Mouse (Mus musculus) layer of hippocampus, postnatal 10 days (tissue): ENCODE results near the gene Mast4. TPM values are rescaled to one million over a fixed set of nuclear protein-coding genes. Genes with fewer than 3 reads are reported as not detected.

Experiments used
- DNase-seq, 2 experiments: peaks; one replicate each; pipeline ENCODE4 v3.0.0; 2021; ENCODE audit warnings: low spot score in 2 of 2
- total RNA-seq, 2 experiments: library from RNA; stranded (reverse); gene quantifications; 2 replicates each; pipeline ENCODE4 v1.2.3; 2021

The Mast4 gene
- total RNA-seq, 2 experiments from 2014 or later = 37.9 to 39.3 TPM

DNA sequence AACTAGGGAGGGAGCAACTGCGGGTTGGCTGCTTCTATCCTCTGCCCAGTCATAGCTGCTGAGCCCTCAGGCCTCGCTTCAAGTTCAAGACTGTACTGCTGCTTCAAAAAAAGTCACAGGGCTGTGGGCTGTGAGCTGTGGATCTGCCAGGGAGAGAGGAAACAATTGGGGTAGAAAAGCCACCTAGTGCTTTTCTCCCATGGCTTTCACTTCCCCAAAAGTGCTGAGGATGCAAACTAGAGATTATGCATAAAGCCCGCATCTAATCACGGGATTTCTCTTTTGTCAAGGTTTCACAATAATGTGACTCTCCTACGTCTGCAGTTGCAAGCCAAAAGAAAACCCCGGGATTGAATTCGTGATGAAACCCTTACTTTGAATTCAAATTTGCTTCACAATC, 268.9 kb downstream of the Mast4 start:
- DNase-seq = no peak

DNA sequence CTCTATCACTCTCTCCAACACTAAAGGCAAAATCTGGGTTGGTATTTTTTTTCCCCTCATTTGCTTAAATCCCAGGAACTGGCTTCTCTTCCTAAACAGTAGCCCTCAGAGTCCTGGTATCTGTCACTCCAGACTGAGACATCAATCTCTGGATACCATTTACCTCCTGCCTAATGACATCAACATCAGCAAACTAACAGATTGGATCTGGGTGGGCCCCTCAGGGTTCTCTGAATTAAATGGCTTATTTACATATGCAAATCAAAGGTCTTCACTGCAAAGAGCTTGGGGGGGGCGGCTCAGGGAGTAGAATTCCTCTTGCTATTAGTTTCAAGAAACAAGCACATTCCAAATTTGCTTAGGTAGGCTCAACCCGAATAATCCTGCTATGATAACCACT, 272.6 kb downstream of the Mast4 start:
- DNase-seq = no peak

DNA sequence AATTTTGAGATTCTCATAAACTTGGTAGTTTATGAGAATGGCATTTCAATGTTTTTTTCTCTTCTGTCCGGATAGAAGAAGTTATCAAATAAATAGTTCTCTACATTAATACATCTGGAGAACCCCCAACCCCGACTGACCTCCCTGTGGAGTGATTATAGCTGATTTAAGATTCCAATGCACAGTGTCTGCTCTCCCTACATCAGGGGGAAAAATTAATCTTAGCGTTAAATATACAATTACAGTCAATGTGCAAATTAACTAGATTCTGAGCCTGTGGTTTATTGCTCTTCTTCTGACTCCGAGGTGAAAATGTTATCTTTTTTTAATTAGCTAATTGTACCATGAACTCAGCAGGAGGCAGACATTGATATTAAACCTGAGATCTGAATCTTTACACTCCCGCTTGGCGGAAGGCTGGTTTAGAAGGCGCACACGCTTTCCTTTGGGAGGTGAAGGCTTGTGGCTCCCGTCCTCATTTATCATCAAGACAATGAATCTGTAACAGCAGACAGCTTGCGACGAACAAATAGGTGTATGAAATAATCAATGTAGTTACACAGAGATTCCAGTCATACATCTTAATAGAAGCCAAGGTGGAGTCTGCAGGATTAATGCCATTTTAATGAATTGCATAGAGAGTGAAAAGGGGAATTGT, 274.2 kb downstream of the Mast4 start:
- DNase-seq = no peak

DNA sequence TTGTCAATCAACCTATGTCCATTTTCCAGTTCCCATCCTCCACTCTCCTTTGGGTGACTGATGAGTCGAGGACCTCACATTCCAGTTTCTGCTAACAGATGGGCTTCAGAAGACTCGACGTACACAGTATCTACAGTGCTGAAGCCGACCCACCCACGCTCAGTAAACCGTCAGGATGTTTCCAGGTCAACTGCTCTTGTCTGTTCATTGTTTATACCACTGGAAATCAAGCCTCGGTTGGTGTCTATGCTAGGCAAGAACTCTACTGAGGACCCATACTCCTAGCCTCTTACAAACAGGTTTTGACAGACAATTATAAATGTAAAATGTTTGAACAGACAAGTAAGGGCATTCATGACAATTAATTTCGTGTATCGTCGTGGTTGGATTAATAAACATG, 277.8 kb downstream of the Mast4 start:
- no peak for DNase-seq

DNA sequence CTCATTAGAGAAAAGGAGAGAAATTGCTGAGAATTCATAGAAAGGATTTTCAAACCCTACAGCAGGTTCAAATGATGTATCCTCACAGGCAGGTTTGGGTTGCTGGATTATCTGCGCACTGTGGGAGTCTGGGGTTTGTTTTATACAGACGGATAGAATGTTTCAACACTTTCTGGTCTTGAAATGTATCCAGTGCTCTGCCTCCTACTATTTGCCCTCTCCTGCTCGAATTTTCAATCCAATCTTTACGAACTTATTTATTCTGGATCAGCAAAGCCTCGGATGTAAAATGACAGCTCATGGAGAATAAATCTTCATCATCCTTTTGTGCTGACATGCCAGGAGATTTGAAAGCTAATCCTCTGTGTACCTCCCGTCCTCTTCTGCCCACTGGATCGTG, 281.6 kb downstream of the Mast4 start:
- DNase-seq = no peak

DNA sequence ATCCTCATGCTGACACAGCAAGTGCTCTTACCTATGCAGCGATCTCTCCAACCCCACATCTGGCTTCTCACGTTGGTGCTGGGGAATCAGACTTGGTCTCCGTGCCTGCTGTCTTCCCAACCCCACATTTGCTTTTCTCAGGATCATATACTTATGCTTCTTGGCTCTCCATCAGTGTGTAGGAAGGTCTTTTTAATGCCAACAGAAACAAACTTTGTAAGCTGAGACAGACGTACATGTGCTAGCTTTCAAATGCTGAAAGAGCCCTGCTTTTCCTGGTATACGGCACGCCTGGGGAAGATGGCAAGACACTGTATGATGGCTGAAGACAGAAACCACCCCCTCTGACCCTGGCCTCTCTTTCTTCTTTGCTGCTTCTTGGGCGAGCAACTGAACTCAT, 285.3 kb downstream of the Mast4 start:
- DNase-seq = no peak

DNA sequence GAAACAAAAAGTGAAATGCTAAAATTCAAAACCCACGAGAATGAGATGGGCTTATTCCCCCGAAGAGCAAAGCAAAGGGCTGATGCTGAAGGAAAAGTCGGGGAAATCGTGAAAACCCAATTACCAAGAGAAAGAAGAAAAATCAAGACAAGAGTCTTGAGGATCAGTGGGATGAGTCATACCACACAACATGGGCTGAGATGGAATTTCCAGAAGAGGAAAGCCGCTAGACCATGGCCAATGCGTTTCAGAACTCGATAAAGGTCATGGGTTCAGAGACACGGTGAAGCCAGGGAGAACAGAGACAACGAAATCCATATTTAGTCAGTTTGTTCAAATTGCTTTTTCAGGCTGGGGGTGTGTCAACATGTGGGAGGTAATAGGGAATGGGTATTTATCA, 290.6 kb downstream of the Mast4 start:
- no peak for DNase-seq

DNA sequence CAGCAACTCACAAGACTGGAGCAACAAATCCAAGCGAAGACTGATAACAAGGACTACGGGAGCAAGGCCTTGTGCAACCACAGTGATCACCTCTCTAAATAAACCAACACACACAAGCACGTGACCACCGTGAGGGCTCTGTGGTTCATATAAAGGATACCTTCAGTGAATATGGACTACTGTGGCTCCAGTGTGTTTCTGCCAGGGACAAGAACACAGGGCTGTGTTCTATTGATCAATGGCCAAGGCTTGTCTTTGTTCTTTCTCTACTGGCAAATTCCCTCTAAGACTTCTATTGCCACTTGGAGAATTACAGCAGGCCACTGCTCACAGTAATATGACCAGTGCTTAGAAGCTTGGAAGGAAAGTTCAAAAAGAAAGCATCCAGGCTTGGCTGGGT, 291.3 kb downstream of the Mast4 start:
- no peak for DNase-seq

DNA sequence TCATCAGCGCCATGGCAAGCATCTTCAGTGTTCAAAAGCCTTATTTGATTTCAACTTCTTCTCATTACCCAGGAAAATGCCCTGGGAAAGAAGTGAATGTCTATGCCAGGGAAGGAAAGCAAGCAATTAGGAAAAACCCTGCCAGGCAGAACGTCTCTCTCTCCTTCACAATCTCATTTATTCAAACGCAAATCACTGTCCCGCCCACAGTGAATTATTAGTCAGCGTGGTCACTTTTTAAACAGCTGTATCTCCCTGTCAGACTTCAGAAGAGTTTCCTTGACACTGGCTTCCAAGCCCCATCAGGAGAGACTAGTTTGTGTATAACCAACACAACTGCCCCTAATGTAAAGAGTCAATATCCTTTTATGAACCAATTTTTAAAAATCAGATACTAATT, 296.8 kb downstream of the Mast4 start:
- no peak for DNase-seq

DNA sequence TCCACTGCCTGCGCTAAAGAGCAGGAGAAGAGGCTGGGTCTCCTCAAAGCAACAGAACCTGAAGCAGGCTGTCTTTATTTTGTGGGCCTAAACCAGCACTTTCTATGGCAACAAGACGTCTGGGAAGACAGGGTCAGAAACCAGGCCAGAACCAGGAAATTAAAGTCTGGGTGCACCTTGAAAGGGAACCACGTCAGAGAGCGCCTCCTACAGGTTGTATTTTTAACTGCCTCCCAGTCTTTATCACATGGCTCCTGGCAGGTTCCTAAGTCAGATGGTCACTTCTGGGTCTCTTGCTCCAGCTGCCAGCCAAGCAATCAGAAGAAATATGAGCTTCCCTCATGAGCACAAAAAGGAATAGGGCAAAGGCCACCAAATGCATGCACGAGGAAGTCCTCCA, 304.9 kb downstream of the Mast4 start:
- no peak for DNase-seq

DNA sequence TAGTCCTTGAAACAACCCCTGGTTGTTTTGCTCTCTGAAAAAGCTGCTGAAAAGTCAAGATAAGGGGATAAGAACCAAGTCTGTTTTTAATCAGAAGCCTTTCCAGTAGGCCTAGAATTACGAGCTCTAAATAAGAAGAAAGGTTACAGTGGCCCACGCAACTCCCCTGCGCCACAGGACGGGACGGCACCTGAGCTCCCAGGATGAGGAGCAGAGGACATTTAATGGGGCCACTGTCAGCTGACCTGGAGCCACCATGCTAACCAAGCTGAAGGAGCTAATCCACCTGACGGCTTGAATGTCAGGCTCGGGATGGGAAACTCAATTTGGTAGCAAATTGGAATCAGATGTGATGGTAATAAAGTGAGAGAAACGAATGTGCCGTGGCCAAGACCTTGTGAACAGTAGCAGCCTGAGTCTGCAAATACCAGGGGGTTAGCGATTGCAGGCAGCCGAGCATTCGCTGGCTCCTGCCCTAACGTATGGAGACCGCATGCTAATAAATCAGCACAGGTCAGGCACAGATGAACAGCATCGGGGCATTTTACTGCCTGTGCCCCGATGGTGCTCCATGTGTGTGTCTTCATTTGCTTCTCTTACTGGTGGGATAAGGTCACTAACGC, 306.7 kb downstream of the Mast4 start:
- DNase-seq = no peak

DNA sequence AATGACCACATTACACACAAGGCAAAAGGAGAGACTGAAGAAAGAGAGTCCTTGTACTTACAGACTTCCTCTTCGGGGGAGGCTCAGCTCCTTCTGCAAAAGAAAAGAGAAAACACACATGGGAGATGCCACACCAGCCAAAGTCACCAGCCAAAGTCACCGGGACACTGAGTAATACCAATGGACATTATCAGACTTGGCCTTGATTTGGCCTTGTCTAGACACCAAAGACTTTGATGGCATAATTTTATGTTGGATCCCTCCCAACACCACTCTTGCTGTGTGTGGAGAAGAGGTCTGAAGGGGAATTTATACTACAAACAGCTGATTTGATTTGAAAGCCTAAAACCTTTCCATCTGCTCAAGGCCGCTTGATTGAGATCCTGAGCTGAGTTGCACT, 308.8 kb downstream of the Mast4 start:
- DNase-seq = no peak

DNA sequence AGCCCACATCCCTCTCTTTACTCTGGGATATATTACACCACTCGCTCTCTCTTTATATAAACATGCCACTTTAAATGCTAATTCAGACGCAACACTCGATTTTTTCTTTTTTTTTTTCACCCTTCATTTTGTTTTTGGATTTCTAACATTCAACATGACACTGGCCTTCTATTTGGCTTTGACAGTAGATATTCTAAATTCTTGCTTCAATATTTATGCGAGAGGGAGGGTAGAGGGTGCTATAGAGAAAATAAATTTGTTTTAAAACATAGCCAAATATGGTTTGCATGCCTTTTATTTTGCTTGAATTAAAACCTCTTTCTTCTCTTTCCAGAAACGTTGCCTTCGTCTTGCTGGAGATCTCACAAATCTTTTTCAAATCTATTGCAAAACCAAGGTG, 315.8 kb downstream of the Mast4 start:
- no peak for DNase-seq

DNA sequence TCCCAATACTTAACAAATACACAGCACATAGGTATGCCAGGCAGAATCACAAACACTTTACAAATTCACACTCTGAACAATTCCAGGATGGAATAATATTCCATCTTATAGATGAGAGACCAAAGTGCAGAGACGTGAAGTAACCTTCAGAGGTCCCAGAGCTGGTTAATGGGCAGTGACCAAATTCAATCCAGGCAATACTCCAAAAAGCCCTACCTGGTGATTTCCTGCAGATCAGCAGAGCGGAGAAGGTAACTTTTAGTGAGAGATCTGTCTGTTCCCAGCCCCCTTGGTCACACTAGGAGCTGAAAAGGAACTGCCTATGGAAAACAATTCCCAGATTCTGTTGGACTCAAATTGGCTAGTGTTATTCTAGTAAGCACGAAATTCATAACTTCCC, 316.6 kb downstream of the Mast4 start:
- DNase-seq = no peak

DNA sequence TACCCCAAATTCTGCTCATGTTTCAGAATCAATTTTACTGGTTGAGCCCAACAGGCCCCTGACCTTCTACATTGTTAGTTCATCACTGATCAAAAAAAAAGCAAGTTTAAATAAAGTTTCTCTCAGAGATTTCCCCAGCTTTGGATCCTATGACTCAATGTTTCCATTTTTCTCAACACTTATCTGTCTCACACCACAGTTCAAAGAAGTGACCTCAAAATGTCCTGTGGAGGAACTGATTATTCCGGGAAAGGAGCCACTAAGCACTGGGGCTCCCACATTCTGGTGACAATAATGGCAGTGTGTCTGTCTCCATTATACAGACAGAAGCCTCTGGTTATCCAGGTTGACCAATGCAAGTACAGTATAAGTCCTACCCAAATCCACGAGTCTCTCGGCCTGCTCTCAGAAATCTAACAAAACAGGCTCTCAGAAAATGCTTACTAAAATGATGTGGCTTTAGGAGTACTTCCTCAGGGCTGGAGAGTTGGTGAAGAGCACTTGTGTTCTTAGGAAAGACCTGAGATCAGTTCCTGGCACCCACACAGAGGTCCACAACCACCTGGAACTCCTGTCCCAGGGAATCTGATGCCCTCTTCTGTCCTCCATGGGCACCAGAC, 319.1 kb downstream of the Mast4 start:
- DNase-seq = no peak

DNA sequence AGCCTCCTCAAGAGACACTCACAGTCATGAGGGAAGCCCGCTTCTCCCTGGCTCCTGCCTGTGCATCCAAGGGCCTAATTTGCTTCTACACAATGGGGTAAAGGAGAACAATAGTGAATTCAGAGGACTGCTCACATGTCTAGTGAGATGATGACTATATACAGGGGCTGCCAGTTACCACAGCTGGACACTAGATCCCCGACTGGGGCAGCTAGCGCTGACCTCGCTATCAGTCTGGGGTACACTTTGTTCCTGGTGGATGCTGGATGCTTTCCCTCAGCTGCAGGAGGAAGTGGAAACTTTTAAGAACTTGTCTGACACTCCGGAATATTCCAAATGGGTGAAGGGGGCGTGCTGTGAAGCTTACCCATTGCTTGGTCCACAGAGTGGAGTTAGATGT, 319.7 kb downstream of the Mast4 start:
- no peak for DNase-seq

DNA sequence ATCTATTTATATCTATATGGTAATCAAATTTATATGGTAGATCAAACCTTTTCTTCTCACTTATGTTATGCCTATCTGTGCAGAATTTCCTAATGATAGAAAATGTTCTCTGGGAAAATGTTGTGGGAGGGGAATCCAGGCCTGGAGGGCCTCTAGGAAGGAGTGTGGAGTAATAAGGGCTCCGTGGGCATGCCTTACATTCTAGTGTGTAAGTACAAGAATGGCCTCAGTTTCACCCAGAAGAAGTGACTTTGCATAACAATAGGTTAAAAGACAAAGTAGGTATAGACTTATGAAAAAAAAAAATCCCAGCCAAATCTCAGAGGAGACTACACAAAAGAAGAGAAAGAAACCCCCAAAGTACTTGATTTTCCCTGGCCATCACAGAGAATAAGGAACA, 320.1 kb downstream of the Mast4 start:
- no peak for DNase-seq

DNA sequence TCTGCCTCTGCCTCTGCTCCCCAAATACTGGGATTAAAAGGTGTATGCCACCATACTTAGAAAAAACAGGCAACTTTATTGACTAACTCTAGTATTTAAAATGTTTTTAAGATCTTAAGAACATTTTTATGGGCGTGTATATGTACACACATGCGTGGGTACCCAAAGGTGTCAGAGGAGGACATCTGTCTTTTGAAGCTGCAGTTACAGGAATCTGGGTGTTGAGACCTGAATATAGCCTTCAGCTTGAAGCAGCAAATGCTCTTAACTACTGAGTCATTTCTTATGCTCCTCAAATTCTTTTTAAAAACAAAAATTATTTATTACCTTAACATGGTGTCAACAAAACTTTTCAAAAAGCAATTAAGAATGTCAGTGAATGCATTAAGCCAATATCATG, 329.1 kb downstream of the Mast4 start:
- DNase-seq = no peak

DNA sequence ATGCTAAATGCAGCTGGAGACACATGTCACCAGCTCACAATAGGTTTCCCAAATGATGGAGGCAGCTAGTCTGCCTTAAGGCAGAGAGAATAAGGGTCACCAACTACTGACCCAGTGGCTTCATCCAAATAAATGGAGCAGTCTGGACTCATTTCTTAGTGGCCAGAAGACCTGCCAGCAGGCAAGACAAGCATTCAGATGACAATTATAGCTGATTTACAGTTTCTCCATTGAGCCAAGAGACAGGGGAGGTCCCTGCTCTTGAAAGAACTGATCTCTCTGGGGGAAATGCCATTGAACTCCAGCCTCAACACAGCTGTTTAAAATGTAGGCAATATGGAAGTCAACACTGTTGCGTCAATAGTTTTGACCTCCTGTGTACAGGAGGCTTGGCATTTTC, 332.5 kb downstream of the Mast4 start:
- no peak for DNase-seq

DNA sequence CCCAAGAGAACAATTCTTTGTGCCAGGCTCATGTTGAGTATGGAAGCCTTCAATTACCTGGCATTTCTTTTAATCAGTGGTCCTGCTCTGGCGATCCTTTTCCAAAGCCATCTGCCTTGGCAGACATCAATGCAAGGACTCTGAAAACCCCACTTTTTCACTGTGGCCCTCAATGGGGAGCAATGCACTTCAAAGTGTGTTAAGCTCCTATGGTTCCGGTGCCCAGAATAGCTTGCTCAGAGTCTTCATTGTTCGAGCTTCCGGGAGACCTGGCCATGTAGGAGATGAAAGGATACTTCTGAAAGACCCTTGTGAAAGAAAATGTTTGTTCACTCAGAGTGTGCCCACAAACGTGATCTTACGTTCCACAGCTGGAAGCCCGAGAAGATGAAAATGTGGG, 333.4 kb downstream of the Mast4 start:
- DNase-seq = no peak

DNA sequence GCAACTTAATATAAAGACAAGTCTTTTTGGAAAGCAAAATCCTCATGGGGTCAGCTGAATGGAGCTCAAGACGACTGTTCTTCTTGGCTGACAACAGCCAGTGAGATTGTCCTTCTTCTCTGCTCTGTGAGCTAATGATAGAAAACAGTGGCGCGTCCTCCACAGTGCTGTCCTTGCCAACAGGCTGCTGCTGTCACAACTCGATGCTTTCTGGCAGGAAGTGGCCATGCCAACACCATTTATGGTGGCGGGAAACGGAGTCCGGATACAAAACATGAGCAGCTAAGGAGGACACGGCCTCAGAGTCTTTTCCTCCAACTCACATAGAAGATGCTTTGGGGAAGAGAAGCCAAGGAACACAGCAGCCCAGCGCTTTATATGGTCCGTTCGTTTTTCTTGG, 340.2 kb downstream of the Mast4 start:
- no peak for DNase-seq

DNA sequence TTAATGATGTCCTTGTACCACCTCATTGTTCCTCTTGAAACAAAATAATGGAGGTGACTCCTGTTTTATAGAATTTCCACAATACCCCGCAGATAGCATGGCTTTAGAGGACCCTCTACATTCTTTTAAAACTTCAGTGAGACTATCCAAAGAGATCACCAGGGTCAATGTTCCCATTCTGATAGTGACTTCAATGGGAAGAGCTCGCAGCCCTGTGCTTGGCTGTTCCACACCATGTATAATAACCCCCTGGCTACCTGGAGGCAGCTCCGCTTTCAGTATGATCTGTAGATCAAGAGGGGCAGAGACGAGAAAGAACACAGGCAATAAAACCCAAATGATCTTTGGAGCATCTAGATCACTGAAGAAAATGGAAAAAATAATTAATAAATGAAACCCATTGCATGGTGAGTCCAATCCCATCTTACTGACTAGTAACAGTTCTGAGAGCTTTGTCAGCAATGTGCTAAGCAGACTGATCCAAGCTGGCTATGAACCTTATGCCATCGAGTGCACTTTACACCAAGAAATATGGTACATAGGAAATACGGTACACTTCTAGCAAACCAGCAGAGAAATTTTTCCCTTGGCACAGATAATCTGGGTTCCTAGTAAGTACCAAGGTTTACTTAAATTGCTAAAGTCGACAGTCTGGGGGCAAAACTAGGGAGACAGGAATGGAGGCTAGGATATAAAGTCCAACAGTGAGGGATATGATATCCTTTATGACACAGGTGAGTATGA, 341.4 kb downstream of the Mast4 start:
- no peak for DNase-seq
